Mouse (Mus musculus) G1E (cell line): ENCODE measurements around the gene Olfr1392.

ENCODE experiments used
- CTCF ChIP-seq: IDR thresholded peaks from 2 replicates; pipeline ENCODE4 v1.5.1; 2012; ENCODE audit warnings: low read depth, low read length, inconsistent platforms, mixed read lengths
- GATA1 ChIP-seq: IDR thresholded peaks from 2 replicates; pipeline ENCODE4 v1.6.1; 2012; ENCODE audit warnings: borderline replicate concordance, low read length, inconsistent platforms, mixed read lengths
- GATA2 ChIP-seq: IDR thresholded peaks from 2 replicates; pipeline ENCODE4 v1.6.1; 2012; ENCODE audit warnings: low read depth, low read length, inconsistent platforms, borderline replicate concordance
- POLR2AphosphoS5 ChIP-seq: IDR thresholded peaks from 2 replicates; pipeline ENCODE4 v1.6.1; 2012; ENCODE audit warnings: low read depth, low read length, inconsistent platforms; ENCODE audit not compliant: insufficient replicate concordance
- TAL1 ChIP-seq: conservative IDR thresholded peaks from 2 replicates; pipeline ENCODE4 v1.6.1; 2012; ENCODE audit warnings: low read depth, low read length, inconsistent platforms, mixed read lengths

DNA sequence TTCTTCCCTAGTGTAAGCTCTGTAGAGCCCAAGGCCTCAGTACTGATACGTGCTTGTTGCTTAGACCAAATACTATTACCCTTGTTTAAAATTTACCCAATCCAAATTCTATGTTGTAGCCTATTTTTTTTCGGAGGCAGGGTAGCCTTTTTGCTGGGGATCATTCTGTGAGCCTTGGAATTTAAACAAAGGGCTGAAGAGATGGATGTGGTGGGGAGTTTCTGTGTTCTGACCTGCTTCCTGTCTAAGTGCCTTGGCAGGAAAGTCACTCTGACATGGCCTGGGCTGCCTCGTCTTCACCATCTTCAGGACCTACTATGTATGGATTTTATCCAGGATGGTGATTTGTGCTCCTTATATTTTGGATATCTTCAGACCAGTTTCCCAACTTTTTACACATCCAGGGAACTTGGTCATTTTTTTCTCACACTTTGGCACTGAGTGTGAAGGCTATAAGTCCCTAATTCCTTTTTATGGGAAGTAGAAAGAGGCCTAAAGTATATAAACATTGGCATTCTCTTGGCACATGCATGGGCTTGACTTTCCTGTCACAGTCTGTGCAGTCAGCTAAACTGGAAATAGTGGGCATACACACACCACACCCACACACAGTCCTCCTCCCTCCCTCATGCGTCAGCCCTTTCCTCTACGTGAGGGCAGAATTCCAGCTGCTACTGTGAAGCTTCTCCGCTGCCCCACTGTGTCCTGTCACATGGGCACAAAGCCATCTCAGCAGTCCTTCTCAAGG, 36.7 kb upstream of the Olfr1392 start:
- no peak for TF ChIP-seq CTCF
- TF ChIP-seq GATA1 = no peak
- no peak for TF ChIP-seq TAL1
- no peak for TF ChIP-seq POLR2AphosphoS5
- TF ChIP-seq GATA2 = no peak
